Mouse (Mus musculus): Measurements from ENCODE around the gene Ttc16. TPM values are rescaled to one million over a fixed set of nuclear protein-coding genes. Genes with fewer than 3 reads are reported as not detected.

The Ttc16 gene
- polyA plus RNA-seq, 1 experiment, result 0.16 TPM

DNA sequence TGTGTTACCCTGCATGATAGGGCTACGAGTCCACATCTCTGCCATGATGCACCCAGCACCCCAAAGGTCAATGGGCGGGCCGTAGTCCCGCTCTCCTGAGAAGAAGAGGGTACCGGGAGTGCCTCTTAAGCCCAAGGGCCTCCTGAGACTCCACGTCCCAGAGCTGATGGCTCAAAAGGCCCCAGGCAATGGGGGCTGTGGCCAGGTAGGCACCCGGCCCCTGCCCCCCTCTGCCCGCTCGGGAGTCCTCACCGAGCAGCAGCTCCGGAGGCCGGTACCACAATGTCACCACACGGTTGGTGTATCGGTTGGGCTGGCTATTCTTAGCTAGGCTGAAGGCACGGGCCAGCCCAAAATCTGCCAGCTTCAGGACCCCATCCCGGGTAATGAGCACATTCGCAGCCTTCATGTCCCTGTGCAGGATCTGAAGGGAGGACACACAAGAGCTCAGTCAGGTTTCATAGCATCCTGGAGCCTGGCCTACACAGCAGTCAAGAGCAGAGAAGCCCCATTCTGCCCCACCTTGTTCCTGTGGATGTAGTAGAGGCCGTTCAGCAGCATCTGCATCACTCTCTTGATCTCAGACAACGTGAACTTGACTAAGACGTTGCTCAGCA, 65.8 kb downstream of the Ttc16 start:
- Histone ChIP-seq H3K4me3 (no peak overlapping the region), H3K79me2 (ENCODE audit: control insufficient read depth, insufficient read depth) (peaks cover 47% of the 10 kb centered on the region), H3ac (ENCODE audit: control insufficient read depth, insufficient read length) (no peak overlapping the region), H3K4me2 (ENCODE audit: low read depth) (no peak overlapping the region), H3K36me3 (ENCODE audit: control insufficient read depth, insufficient read depth) (peaks cover 52% of the 10 kb centered on the region), H3K27me3 (ENCODE audit: control insufficient read depth, insufficient read depth, insufficient read length) (no peaks in the 10 kb centered on the region)
- TF ChIP-seq CEBPB (IDR thresholded peaks at IDR 0.05; ENCODE audit: insufficient read depth, poor library complexity, severe bottlenecking), result no peak
- TF ChIP-seq TCF3 (IDR thresholded peaks at IDR 0.05; ENCODE audit: insufficient read length, low read depth), result no peak
- no peak for TF ChIP-seq TCF12 (IDR thresholded peaks at IDR 0.05; ENCODE audit: insufficient read depth, poor library complexity, severe bottlenecking)
- no peak for TF ChIP-seq USF1 (IDR thresholded peaks at IDR 0.05; ENCODE audit: low read depth)
- no peak for TF ChIP-seq MYOG (IDR thresholded peaks at IDR 0.05; ENCODE audit: control insufficient read depth in 1 of 3, insufficient read depth in 1 of 3, insufficient read length in 2 of 3, low read depth in 2 of 3)
- TF ChIP-seq E2F4 (IDR thresholded peaks at IDR 0.05; ENCODE audit: insufficient read depth), result no peak
- TF ChIP-seq POLR2A (IDR thresholded peaks at IDR 0.05; ENCODE audit: insufficient read length, low read depth), result no peak
- TF ChIP-seq SRF (IDR thresholded peaks at IDR 0.05; ENCODE audit: control insufficient read depth, insufficient read length, low read depth), result no peak
- no peak for TF ChIP-seq REST (IDR thresholded peaks at IDR 0.05; ENCODE audit: insufficient read depth, insufficient read length)
- no peak for TF ChIP-seq MAX (IDR thresholded peaks at IDR 0.05; ENCODE audit: low read depth)
- no peak for TF ChIP-seq POLR2AphosphoS2 (IDR thresholded peaks at IDR 0.05; ENCODE audit: insufficient read length, low read depth)
- no peak for TF ChIP-seq MYOD1 (IDR thresholded peaks at IDR 0.05; ENCODE audit: control insufficient read depth in 1 of 3, insufficient read length in 2 of 3, low read depth in 2 of 3)

DNA sequence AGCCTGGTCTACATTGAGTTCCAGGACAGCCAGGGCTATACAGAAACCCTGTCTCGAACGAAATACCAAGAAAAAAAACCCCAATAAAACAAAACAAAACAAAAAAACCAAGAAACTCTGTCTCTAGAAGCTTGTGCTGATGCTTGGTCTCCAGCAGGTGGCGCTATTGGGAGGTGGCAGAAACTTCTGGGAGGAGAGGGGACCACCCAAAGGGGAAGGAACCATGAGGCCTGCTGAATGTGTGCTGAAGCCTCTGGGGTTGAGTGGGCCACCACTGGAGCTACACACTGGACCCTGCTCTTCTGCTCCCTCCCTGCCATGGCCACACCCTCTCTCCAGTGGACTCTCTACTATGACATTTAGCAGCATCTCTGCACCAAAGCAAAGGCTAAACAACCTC, 66.8 kb downstream of the Ttc16 start:
- H3K36me3 ChIP-seq (ENCODE audit: control insufficient read depth, insufficient read depth), result peaks cover 52% of the 10 kb centered on the region
- no peaks in the 10 kb centered on the region for H3K27me3 ChIP-seq (ENCODE audit: control insufficient read depth, insufficient read depth, insufficient read length)
- H3K4me2 ChIP-seq (ENCODE audit: low read depth), result no peak overlapping the region
- no peak overlapping the region for H3K4me3 ChIP-seq
- no peak overlapping the region for H3ac ChIP-seq (ENCODE audit: control insufficient read depth, insufficient read length)
- peaks cover 47% of the 10 kb centered on the region for H3K79me2 ChIP-seq (ENCODE audit: control insufficient read depth, insufficient read depth)
- TF ChIP-seq SRF (IDR thresholded peaks at IDR 0.05; ENCODE audit: control insufficient read depth, insufficient read length, low read depth), result no peak

Other genes starting within 250 kb of the Ttc16 start
- 1.7 TPM for gene Fam102a, start 240.3 kb downstream of the Ttc16 start, polyA plus RNA-seq (2012; fragmentation: generic; extraction: Trizol)
- 47.5 TPM for gene Dpm2, start 204.8 kb downstream of the Ttc16 start, polyA plus RNA-seq (2012; fragmentation: generic; extraction: Trizol)
- 0.10 TPM for gene Pip5kl1, start 200.8 kb downstream of the Ttc16 start, polyA plus RNA-seq (2012; fragmentation: generic; extraction: Trizol)
- gene 9430097D07Rik, start 199.9 kb downstream of the Ttc16 start, polyA plus RNA-seq (2012; fragmentation: generic; extraction: Trizol), result 0.04 TPM
- gene St6galnac4, start 188.5 kb downstream of the Ttc16 start, polyA plus RNA-seq (2012; fragmentation: generic; extraction: Trizol), result 75.4 TPM
- gene St6galnac6, start 175.9 kb downstream of the Ttc16 start, polyA plus RNA-seq (2012; fragmentation: generic; extraction: Trizol), result 48.7 TPM
- gene Ak1, start 153.9 kb downstream of the Ttc16 start, polyA plus RNA-seq (2012; fragmentation: generic; extraction: Trizol), result 265 TPM
- gene Eng, start 129.0 kb downstream of the Ttc16 start, polyA plus RNA-seq (2012; fragmentation: generic; extraction: Trizol), result 1.6 TPM
- gene Fpgs, start 71.5 kb downstream of the Ttc16 start, polyA plus RNA-seq (2012; fragmentation: generic; extraction: Trizol), result 20.7 TPM
- 76.6 TPM for gene Cdk9, start 62.6 kb downstream of the Ttc16 start, polyA plus RNA-seq (2012; fragmentation: generic; extraction: Trizol)
- 0.52 TPM for gene Sh2d3c, start 54.6 kb downstream of the Ttc16 start, polyA plus RNA-seq (2012; fragmentation: generic; extraction: Trizol)
- not detected for gene 6330409D20Rik, start 34.6 kb downstream of the Ttc16 start, polyA plus RNA-seq (2012; fragmentation: generic; extraction: Trizol)
- 37.3 TPM for gene Tor2a, start 18.4 kb downstream of the Ttc16 start, polyA plus RNA-seq (2012; fragmentation: generic; extraction: Trizol)
- gene Ptrh1, start 153 bp upstream of the Ttc16 start, polyA plus RNA-seq (2012; fragmentation: generic; extraction: Trizol), result 74.1 TPM
- 0.30 TPM for gene Cfap157, start 8.8 kb upstream of the Ttc16 start, polyA plus RNA-seq (2012; fragmentation: generic; extraction: Trizol)
- 32.2 TPM for gene Stxbp1, start 71.6 kb upstream of the Ttc16 start, polyA plus RNA-seq (2012; fragmentation: generic; extraction: Trizol)
- 204 TPM for gene Fam129b, start 100.5 kb upstream of the Ttc16 start, polyA plus RNA-seq (2012; fragmentation: generic; extraction: Trizol)
- 2,628 TPM for gene Rpl12, start 185.9 kb upstream of the Ttc16 start, polyA plus RNA-seq (2012; fragmentation: generic; extraction: Trizol)
- 11.5 TPM for gene Lrsam1, start 186.0 kb upstream of the Ttc16 start, polyA plus RNA-seq (2012; fragmentation: generic; extraction: Trizol)
- gene Slc2a8, start 206.4 kb upstream of the Ttc16 start, polyA plus RNA-seq (2012; fragmentation: generic; extraction: Trizol), result 13.5 TPM